Mouse (Mus musculus): ENCODE measurements around the gene Serpina3a.

- TF ChIP-seq CTCF (IDR thresholded peaks at IDR 0.05; ENCODE audit: low read depth, low read length) (no peak), POLR2A (IDR thresholded peaks at IDR 0.05; ENCODE audit: borderline replicate concordance, low read depth, low read length) (no peak)
These were observed 28.1 kb downstream of the Serpina3a start for GRCm38 (mm10) chr12:104140543-104141103.

Data from bone marrow macrophage, adult 2 months (primary cell).